ENCODE assay signal across 8 mouse cellular contexts in genomic region chr4:120814171-120814570, GRCm38 (mm10). TPM values are rescaled to one million over a fixed set of nuclear protein-coding genes. Genes with fewer than 3 reads are reported as not detected.
DNase-seq lines count a peak whose midpoint lies in the region; ATAC-seq lines count a peak whose summit lies in the region.

No protein-coding gene starts in this region.

- peak overlapping the region; percentile 92 to 99 for H3K27ac ChIP-seq in heart, embryonic 14.5 days (replicated peaks in 1 of 2; ENCODE audit: control insufficient read depth in 1 of 2, insufficient read depth in 1 of 2, low read depth in 2 of 2, low read length in 2 of 2)
- H3K27ac ChIP-seq in midbrain, embryonic 11.5 days (ENCODE audit: low read depth, low read length) = no peak overlapping the region

- no peaks in the 10 kb centered on the region for H3K9me3 ChIP-seq in heart, embryonic 14.5 days (ENCODE audit: control insufficient read depth, low read length)
- H3K9me3 ChIP-seq in midbrain, embryonic 11.5 days (ENCODE audit: control insufficient read depth, low read length) = no peaks in the 10 kb centered on the region

- ATAC-seq in heart, embryonic 14.5 days (ENCODE audit: insufficient number of reproducible peaks, insufficient read depth, low FRiP score, low read depth) = no peak
- no peak for ATAC-seq in midbrain, embryonic 11.5 days (ENCODE audit: low FRiP score)
- no peak for ATAC-seq in inflammation-experienced regulatory T-cells, adult 6 months
- ATAC-seq in megakaryocyte-erythroid progenitor cell, adult 5-6 weeks (replicated peaks; ENCODE audit: low FRiP score, low TSS enrichment, poor library complexity, severe bottlenecking) = no peak

- peak overlapping the region; percentile 76 for H3K4me2 ChIP-seq in heart, embryonic 14.5 days (ENCODE audit: low read length)
- peak overlapping the region; percentile 60 for H3K4me2 ChIP-seq in midbrain, embryonic 11.5 days

- H3K9ac ChIP-seq in heart, embryonic 14.5 days (ENCODE audit: low read length) = peak overlapping the region; percentile 79
- H3K9ac ChIP-seq in midbrain, embryonic 11.5 days (ENCODE audit: low read length) = peak overlapping the region; percentile 62

- peak; percentile 10 to 33 for DNase-seq in cerebellum, postnatal 14 days
- no peak for DNase-seq in cerebellum, adult 8-10 months
- peak; percentile 59 for DNase-seq in adrenal gland, postnatal 14 days
- peak; percentile 79 for DNase-seq in kidney, postnatal 14 days
- peak; percentile 87 for DNase-seq in midbrain, embryonic 11.5 days (ENCODE audit: low spot score, missing footprints)

- peak overlapping the region; percentile 64 to 65 for H3K4me3 ChIP-seq in heart, embryonic 14.5 days (ENCODE audit: control insufficient read depth in 1 of 2, insufficient read depth in 1 of 2, low read depth in 1 of 2, low read length in 2 of 2)
- peak overlapping the region; percentile 46 for H3K4me3 ChIP-seq in midbrain, embryonic 11.5 days (ENCODE audit: low read depth, low read length)

- no peaks in the 10 kb centered on the region for H3K27me3 ChIP-seq in heart, embryonic 14.5 days (ENCODE audit: control insufficient read depth, insufficient read depth, low read length)
- no peaks in the 10 kb centered on the region for H3K27me3 ChIP-seq in midbrain, embryonic 11.5 days (ENCODE audit: control insufficient read depth, insufficient read depth, low read length)

- peaks cover 3 to 51% of the 10 kb centered on the region in 2 experiments; a peak in 3 of 4 replicates for H3K4me1 ChIP-seq in heart, embryonic 14.5 days (ENCODE audit: control insufficient read depth in 2 of 2, insufficient read depth in 2 of 2, low read length in 2 of 2)
- H3K4me1 ChIP-seq in midbrain, embryonic 11.5 days (ENCODE audit: control insufficient read depth, insufficient read depth, low read length) = peaks cover 15% of the 10 kb centered on the region

- peaks cover 6% of the 10 kb centered on the region; the same call in 1 of the 2 replicates for H3K36me3 ChIP-seq in heart, embryonic 14.5 days (ENCODE audit: control insufficient read depth, insufficient read depth, low read length)
- no peaks in the 10 kb centered on the region for H3K36me3 ChIP-seq in midbrain, embryonic 11.5 days (ENCODE audit: control insufficient read depth, insufficient read depth, low read length)

- WGBS in heart, embryonic 14.5 days = 5% methylated on average over 4 of the region's 4 CpGs
- 50% methylated on average over 4 of the region's 4 CpGs for WGBS in midbrain, embryonic 11.5 days

RNA-seq across cellular contexts. Expression of gene Nfyc, which starts 17.2 kb away (rescaled TPM):
- total RNA-seq in adrenal gland, postnatal 14 days (2021) = 58.8 and 74.3 TPM in 2 replicates
- 104 and 107 TPM in 2 replicates for polyA plus RNA-seq in heart, embryonic 14.5 days (2014; fragmentation: Nextera tagmentation; extraction: Ambion mirVana)
- 117 and 118 TPM in 2 replicates for polyA plus RNA-seq in midbrain, embryonic 11.5 days (2014; fragmentation: Nextera tagmentation; extraction: Ambion mirVana)
- 10 to 100 TPM; 56.4 to 70.1 (median 67.4) TPM for polyA plus RNA-seq in inflammation-experienced regulatory T-cells, adult 6 months (2017; shearing (Covaris generic))
- total RNA-seq in megakaryocyte-erythroid progenitor cell, adult 5-6 weeks (2014; fragmentation: Nextera tagmentation) = 66.1 and 69.9 TPM in 2 replicates
- total RNA-seq in megakaryocyte-erythroid progenitor cell, adult 5-6 weeks (2017) = 39.0 and 74.5 TPM in 2 replicates

RNA-seq across cellular contexts. Expression of gene Rims3, which starts 40.4 kb away (rescaled TPM):
- 7.2 and 7.3 TPM in 2 replicates for total RNA-seq in adrenal gland, postnatal 14 days (2021)
- 0.31 and 0.43 TPM in 2 replicates for polyA plus RNA-seq in heart, embryonic 14.5 days (2014; fragmentation: Nextera tagmentation; extraction: Ambion mirVana)
- polyA plus RNA-seq in midbrain, embryonic 11.5 days (2014; fragmentation: Nextera tagmentation; extraction: Ambion mirVana) = 3.4 and 3.5 TPM in 2 replicates
- polyA plus RNA-seq in inflammation-experienced regulatory T-cells, adult 6 months (2017; shearing (Covaris generic)) = 1 to 10 TPM in 2 of 3 experiments, under 1 TPM in 1; 0.58 to 1.1 (median 1.0) TPM
- not detected in 2 replicates for total RNA-seq in megakaryocyte-erythroid progenitor cell, adult 5-6 weeks (2014; fragmentation: Nextera tagmentation)
- not detected in 2 replicates for total RNA-seq in megakaryocyte-erythroid progenitor cell, adult 5-6 weeks (2017)
